Mouse (Mus musculus) ES-E14 (cell line): ENCODE measurements around the gene Trim42. TPM values are rescaled to one million over a fixed set of nuclear protein-coding genes. Genes with fewer than 3 reads are reported as not detected.

ENCODE experiments used
- DNase-seq: peaks from one replicate; pipeline ENCODE4 v3.0.0-alpha.2; 2013; ENCODE audit warnings: low read depth, low spot score
- H3K27ac ChIP-seq: 2 replicates; pipeline ENCODE4 v1.5.1; 2012; ENCODE audit warnings: low read depth, mild to moderate bottlenecking, low read length, moderate library complexity, mixed read lengths; ENCODE audit not compliant: poor library complexity, insufficient read depth, severe bottlenecking
- H3K36me3 ChIP-seq: 2 replicates; pipeline ENCODE4 v1.6.1; 2012; ENCODE audit warnings: mild to moderate bottlenecking, low read length, moderate library complexity, mixed read lengths; ENCODE audit not compliant: control insufficient read depth, poor library complexity, insufficient read depth, severe bottlenecking
- H3K4me1 ChIP-seq, 2 experiments: fragments of 150-350 bp in 1 of 2; sonication (generic) in 1 of 2; 2 replicates each; pipeline ENCODE4 v1.6.1; 2012; ENCODE audit warnings: low read length in 2 of 2, mild to moderate bottlenecking in 1 of 2, mixed read lengths in 1 of 2; ENCODE audit not compliant: control insufficient read depth in 2 of 2, insufficient read depth in 2 of 2, poor library complexity in 1 of 2
- H3K4me3 ChIP-seq, 2 experiments: fragments of 150-350 bp in 1 of 2; sonication (generic) in 1 of 2; 2 replicates each; pipeline ENCODE4 v1.5.1; 2012; ENCODE audit warnings: low read length in 2 of 2, low read depth in 1 of 2, mild to moderate bottlenecking in 1 of 2, mixed read lengths in 1 of 2; ENCODE audit not compliant: insufficient read depth in 1 of 2, poor library complexity in 1 of 2, severe bottlenecking in 1 of 2
- H3K9ac ChIP-seq: 2 replicates; pipeline ENCODE4 v1.6.1; 2012; ENCODE audit warnings: low read depth, mild to moderate bottlenecking, low read length, mixed read lengths; ENCODE audit not compliant: poor library complexity, insufficient read depth, severe bottlenecking
- H3K9me3 ChIP-seq: fragments of 150-350 bp; sonication (generic); 2 replicates; pipeline ENCODE4 v1.6.1; 2012; ENCODE audit warnings: low read depth, mild to moderate bottlenecking, low read length; ENCODE audit not compliant: control insufficient read depth, insufficient read depth
- CHD2 ChIP-seq: IDR thresholded peaks from 2 replicates; pipeline ENCODE4 v1.6.1; 2014; ENCODE audit warnings: mild to moderate bottlenecking, low read depth, low read length, inconsistent platforms
- HCFC1 ChIP-seq: IDR thresholded peaks from 2 replicates; pipeline ENCODE4 v1.6.1; 2012; ENCODE audit warnings: low read length, inconsistent platforms, borderline replicate concordance; ENCODE audit not compliant: insufficient read depth
- MAFK ChIP-seq: IDR thresholded peaks from 2 replicates; pipeline ENCODE4 v1.6.1; 2014; ENCODE audit warnings: mild to moderate bottlenecking, low read depth, low read length, inconsistent platforms; ENCODE audit not compliant: insufficient read depth
- ZC3H11A ChIP-seq: IDR thresholded peaks from 2 replicates; pipeline ENCODE4 v1.6.1; 2012; ENCODE audit warnings: low read depth, mild to moderate bottlenecking, inconsistent platforms, low read length, borderline replicate concordance
- ZNF384 ChIP-seq: IDR thresholded peaks from 2 replicates; pipeline ENCODE4 v1.6.1; 2012; ENCODE audit warnings: low read depth, low read length, inconsistent platforms
- in situ Hi-C, 2 experiments: fragments of 600-800 bp; cut with MboI; formaldehyde crosslinking; loops; one replicate each; pipeline ENCODE4 v1.15.1; 2025; ENCODE audit warnings: low sequenced_read_pairs in 2 of 2, inconsistent platforms in 1 of 2; ENCODE audit not compliant: unreplicated experiment in 2 of 2
- total RNA-seq: library from RNA; depleted of rRNA; stranded (reverse); fragments of 300-350 nt; gene quantifications from 2 replicates; pipeline ENCODE4 v1.2.3, GENCODE M21; 2012

Gene Trim42
- total RNA-seq, 1 experiment: not detected

- no peak overlapping the region for H3K27ac ChIP-seq
- peak overlapping the region; percentile 10 to 36; a peak in 3 of 4 replicates for H3K4me3 ChIP-seq
- no peaks in the 10 kb centered on the region for H3K36me3 ChIP-seq
- H3K9ac ChIP-seq: no peak overlapping the region
- in situ Hi-C loops: no loop called here
- no peaks in the 10 kb centered on the region for H3K4me1 ChIP-seq
- H3K9me3 ChIP-seq: no peaks in the 10 kb centered on the region
- no peak for TF ChIP-seq MAFK
- TF ChIP-seq ZNF384: no peak
- no peak for TF ChIP-seq HCFC1
- no peak for TF ChIP-seq ZC3H11A
- no peak for TF ChIP-seq CHD2
- DNase-seq: peak; percentile 42
These were observed 28.0 kb downstream of the Trim42 start for GRCm38 (mm10) chr9:97341772-97342171.

GRCm38 (mm10) chr9:97322846-97323245, 46.9 kb downstream of the Trim42 start:
- no peaks in the 10 kb centered on the region for H3K36me3 ChIP-seq
- DNase-seq: peak; percentile 51
- in situ Hi-C loops: no loop called here
- no peaks in the 10 kb centered on the region for H3K4me1 ChIP-seq
- no peak overlapping the region for H3K4me3 ChIP-seq
- H3K9ac ChIP-seq: no peak overlapping the region
- TF ChIP-seq ZNF384 (no peak), ZC3H11A (0 out of 2 replicates have a peak, but pooled peaks have one; percentile 34)
- H3K9me3 ChIP-seq: no peaks in the 10 kb centered on the region
- no peak overlapping the region for H3K27ac ChIP-seq

GRCm38 (mm10) chr9:97322120-97322519, 47.6 kb downstream of the Trim42 start:
- no peak overlapping the region for H3K4me3 ChIP-seq
- H3K4me1 ChIP-seq: no peaks in the 10 kb centered on the region
- no peak for TF ChIP-seq ZC3H11A
- no peak for DNase-seq
- in situ Hi-C loops: no loop called here
- no peaks in the 10 kb centered on the region for H3K36me3 ChIP-seq
- H3K9me3 ChIP-seq: no peaks in the 10 kb centered on the region
- no peak overlapping the region for H3K27ac ChIP-seq
- no peak overlapping the region for H3K9ac ChIP-seq

- TF ChIP-seq HCFC1: no peak
- TF ChIP-seq ZNF384: no peak
- no peak for TF ChIP-seq CHD2
- TF ChIP-seq ZC3H11A: no peak
- no peak for TF ChIP-seq MAFK
- H3K4me3 ChIP-seq: no peak overlapping the region
- H3K27ac ChIP-seq: no peak overlapping the region
- no peak overlapping the region for H3K9ac ChIP-seq
- DNase-seq: peak; percentile 20
- no peaks in the 10 kb centered on the region for H3K36me3 ChIP-seq
- in situ Hi-C loops: no loop called here
- no peaks in the 10 kb centered on the region for H3K9me3 ChIP-seq
- no peaks in the 10 kb centered on the region for H3K4me1 ChIP-seq
These were observed 54.2 kb downstream of the Trim42 start for GRCm38 (mm10) chr9:97315421-97316055.

GRCm38 (mm10) chr9:97311614-97312013, 58.1 kb downstream of the Trim42 start:
- Histone ChIP-seq H3K4me3 (no peak overlapping the region), H3K36me3 (no peaks in the 10 kb centered on the region), H3K9ac (no peak overlapping the region), H3K27ac (no peak overlapping the region), H3K9me3 (no peaks in the 10 kb centered on the region), H3K4me1 (no peaks in the 10 kb centered on the region)
- in situ Hi-C loops: no loop called here
- no peak for DNase-seq
- no peak for TF ChIP-seq ZC3H11A
- no peak for TF ChIP-seq MAFK
- TF ChIP-seq HCFC1: no peak
- no peak for TF ChIP-seq CHD2
- TF ChIP-seq ZNF384: no peak
